Mouse (Mus musculus): ENCODE measurements around the gene Dnajc6. TPM values are rescaled to one million over a fixed set of nuclear protein-coding genes. Genes with fewer than 3 reads are reported as not detected.
A peak's percentile ranks its signal among the peaks of the same experiment; 100 is the strongest.

Gene Dnajc6
- polyA plus RNA-seq, 1 experiment: 0.58 TPM

- TF ChIP-seq POLR2A (IDR thresholded peaks at IDR 0.05; ENCODE audit: low read depth, low read length) (no peak), CTCF (IDR thresholded peaks at IDR 0.05; ENCODE audit: extremely low read depth, insufficient read length, insufficient replicate concordance, low read depth, low read length) (no peak)
- Histone ChIP-seq H3K4me3 (ENCODE audit: low read depth, low read length) (no peak overlapping the region), H3K36me3 (ENCODE audit: control insufficient read depth, insufficient read depth, low read length) (no peaks in the 10 kb centered on the region), H3K27me3 (ENCODE audit: control insufficient read depth, insufficient read depth, low read length) (peaks cover 17% of the 10 kb centered on the region), H3K27ac (ENCODE audit: insufficient read depth, low read depth, low read length) (no peak overlapping the region), H3K4me1 (ENCODE audit: control insufficient read depth, insufficient read depth, insufficient read length, low read length) (0 out of 2 replicates have a peak, but pooled peaks cover 2% of the 10 kb centered on the region)
- 64% methylated on average over 2 of the region's 2 CpGs for whole genome bisulfite sequencing
These were observed 9.5 kb downstream of the Dnajc6 start for GRCm38 (mm10) chr4:101505966-101506365.

- TF ChIP-seq CTCF (IDR thresholded peaks at IDR 0.05; ENCODE audit: extremely low read depth, insufficient read length, insufficient replicate concordance, low read depth, low read length): no peak
- no peak for TF ChIP-seq POLR2A (IDR thresholded peaks at IDR 0.05; ENCODE audit: low read depth, low read length)
- no peaks in the 10 kb centered on the region for H3K36me3 ChIP-seq (ENCODE audit: control insufficient read depth, insufficient read depth, low read length)
- no peak overlapping the region for H3K4me3 ChIP-seq (ENCODE audit: low read depth, low read length)
These were observed 9.9 kb downstream of the Dnajc6 start for GRCm38 (mm10) chr4:101506372-101506771.

DNA sequence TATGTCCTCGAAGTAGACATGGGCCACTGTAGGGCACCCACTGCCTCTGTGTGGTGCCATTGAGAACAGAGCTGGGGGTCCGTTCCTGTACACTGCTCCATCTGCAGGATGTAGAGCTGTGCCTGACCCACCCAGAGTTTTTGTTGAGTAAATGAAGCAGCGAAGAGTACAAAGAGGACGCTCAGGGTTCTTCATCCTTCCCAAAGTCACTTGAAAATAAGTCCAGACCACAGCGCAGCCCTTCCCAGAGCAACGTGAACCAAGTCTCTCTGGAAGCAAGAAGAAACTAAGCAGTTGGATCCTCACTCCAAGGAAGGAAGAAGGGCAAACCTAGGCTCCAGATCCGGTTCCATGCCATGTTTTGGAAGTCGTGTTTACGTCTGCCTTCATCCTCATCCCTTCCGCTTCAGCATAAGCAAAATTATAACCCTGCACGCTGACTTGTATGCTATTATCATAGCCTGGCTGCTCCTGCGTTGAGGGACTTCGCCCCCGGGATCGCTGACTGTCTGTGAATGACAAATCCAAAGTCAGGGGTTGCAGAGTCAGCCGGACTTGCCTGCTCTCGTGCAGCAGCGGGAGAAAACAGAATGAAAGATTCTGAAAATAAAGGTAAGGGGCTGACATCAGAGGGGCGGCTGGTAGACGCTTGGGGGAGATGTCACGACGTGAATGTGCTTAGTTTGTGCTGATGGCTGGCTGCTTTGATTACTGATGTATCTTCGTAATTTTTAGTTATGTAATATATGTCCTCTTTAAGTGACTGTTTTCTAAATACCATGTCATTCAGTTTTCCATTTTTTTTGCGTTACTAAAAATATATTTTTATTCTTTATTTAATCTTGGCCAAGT, 11.3 kb downstream of the Dnajc6 start:
- Histone ChIP-seq H3K36me3 (ENCODE audit: control insufficient read depth, insufficient read depth, low read length) (no peaks in the 10 kb centered on the region), H3K27me3 (ENCODE audit: control insufficient read depth, insufficient read depth, low read length) (peaks cover 17% of the 10 kb centered on the region), H3K4me1 (ENCODE audit: control insufficient read depth, insufficient read depth, insufficient read length, low read length) (0 out of 2 replicates have a peak, but pooled peaks cover 2% of the 10 kb centered on the region), H3K4me3 (ENCODE audit: low read depth, low read length) (peak overlapping the region; percentile 38), H3K27ac (ENCODE audit: insufficient read depth, low read depth, low read length) (no peak overlapping the region)
- no peak for TF ChIP-seq CTCF (IDR thresholded peaks at IDR 0.05; ENCODE audit: extremely low read depth, insufficient read length, insufficient replicate concordance, low read depth, low read length)
- TF ChIP-seq POLR2A (IDR thresholded peaks at IDR 0.05; ENCODE audit: low read depth, low read length): no peak
- WGBS: 11% methylated on average over 24 of the region's 24 CpGs

More at GRCm38 (mm10) chr4:101506372-101506771, 9.9 kb downstream of the Dnajc6 start:
- 0 out of 2 replicates have a peak, but pooled peaks cover 2% of the 10 kb centered on the region for H3K4me1 ChIP-seq (ENCODE audit: control insufficient read depth, insufficient read depth, insufficient read length, low read length)
- no peak overlapping the region for H3K27ac ChIP-seq (ENCODE audit: insufficient read depth, low read depth, low read length)
- peaks cover 17% of the 10 kb centered on the region for H3K27me3 ChIP-seq (ENCODE audit: control insufficient read depth, insufficient read depth, low read length)

GRCm38 (mm10) chr4:101508431-101508830, 12.0 kb downstream of the Dnajc6 start:
- WGBS: 4% methylated on average over 10 of the region's 10 CpGs
- TF ChIP-seq CTCF (IDR thresholded peaks at IDR 0.05; ENCODE audit: extremely low read depth, insufficient read length, insufficient replicate concordance, low read depth, low read length): no peak
- no peak for TF ChIP-seq POLR2A (IDR thresholded peaks at IDR 0.05; ENCODE audit: low read depth, low read length)
- no peak overlapping the region for H3K27ac ChIP-seq (ENCODE audit: insufficient read depth, low read depth, low read length)
- H3K27me3 ChIP-seq (ENCODE audit: control insufficient read depth, insufficient read depth, low read length): peaks cover 17% of the 10 kb centered on the region
- peak overlapping the region; percentile 32 for H3K4me3 ChIP-seq (ENCODE audit: low read depth, low read length)
- no peaks in the 10 kb centered on the region for H3K36me3 ChIP-seq (ENCODE audit: control insufficient read depth, insufficient read depth, low read length)
- 0 out of 2 replicates have a peak, but pooled peaks cover 2% of the 10 kb centered on the region for H3K4me1 ChIP-seq (ENCODE audit: control insufficient read depth, insufficient read depth, insufficient read length, low read length)

- WGBS: 9% methylated on average over 30 of the region's 30 CpGs
- 0 out of 2 replicates have a peak overlapping the region, but pooled peaks have one; percentile 15 for H3K27ac ChIP-seq (ENCODE audit: insufficient read depth, low read depth, low read length)
- TF ChIP-seq CTCF (IDR thresholded peaks at IDR 0.05; ENCODE audit: extremely low read depth, insufficient read length, insufficient replicate concordance, low read depth, low read length) (no peak), POLR2A (IDR thresholded peaks at IDR 0.05; ENCODE audit: low read depth, low read length) (no peak)
These were observed 12.6 kb downstream of the Dnajc6 start for GRCm38 (mm10) chr4:101508851-101509577.

DNA sequence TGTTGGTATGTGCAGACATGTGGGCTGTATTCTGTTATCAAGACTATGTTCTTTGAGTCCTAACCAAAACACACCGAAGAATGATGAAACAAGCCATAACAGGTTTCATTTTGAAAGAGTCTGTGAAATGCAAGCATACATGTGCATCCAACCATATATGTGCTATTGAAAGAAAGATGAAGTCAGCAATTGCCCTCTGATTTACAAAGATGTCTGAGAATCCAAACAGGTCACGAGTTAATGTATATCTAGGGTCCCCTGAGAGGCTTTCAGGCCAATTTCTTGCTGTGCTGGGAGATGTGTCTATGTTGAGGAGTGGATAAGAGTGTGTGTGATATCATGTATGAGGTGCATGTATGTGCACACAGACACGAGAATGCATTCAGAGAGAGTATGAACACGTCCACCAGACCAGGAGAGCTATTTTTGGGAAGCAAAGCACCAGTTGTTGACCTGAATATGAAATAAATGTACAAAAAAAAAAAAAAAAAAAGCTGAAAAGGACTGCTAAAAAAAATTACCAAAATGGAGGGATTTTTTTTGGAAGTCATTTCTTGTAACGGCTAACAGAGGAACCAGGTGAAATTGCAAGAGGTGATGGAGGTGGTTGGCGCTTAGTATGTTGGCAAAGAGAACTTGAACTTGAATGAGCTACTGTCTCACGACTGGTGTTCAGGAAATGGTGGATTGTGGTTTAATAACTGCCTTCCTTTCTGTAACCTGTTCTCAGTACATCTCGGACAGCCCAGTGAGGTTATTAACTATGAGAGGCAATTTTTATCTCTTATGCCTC, 13.9 kb downstream of the Dnajc6 start:
- Histone ChIP-seq H3K4me1 (ENCODE audit: control insufficient read depth, insufficient read depth, insufficient read length, low read length) (0 out of 2 replicates have a peak, but pooled peaks cover 2% of the 10 kb centered on the region), H3K27ac (ENCODE audit: insufficient read depth, low read depth, low read length) (no peak overlapping the region)
- WGBS: 67% methylated on average over 8 of the region's 8 CpGs

More at GRCm38 (mm10) chr4:101508851-101509577, 12.6 kb downstream of the Dnajc6 start:
- Histone ChIP-seq H3K27me3 (ENCODE audit: control insufficient read depth, insufficient read depth, low read length) (peaks cover 17% of the 10 kb centered on the region), H3K4me1 (ENCODE audit: control insufficient read depth, insufficient read depth, insufficient read length, low read length) (0 out of 2 replicates have a peak, but pooled peaks cover 2% of the 10 kb centered on the region), H3K36me3 (ENCODE audit: control insufficient read depth, insufficient read depth, low read length) (no peaks in the 10 kb centered on the region), H3K4me3 (ENCODE audit: low read depth, low read length) (peak overlapping the region; percentile 32)

More for the DNA sequence above, 13.9 kb downstream of the Dnajc6 start:
- TF ChIP-seq POLR2A (IDR thresholded peaks at IDR 0.05; ENCODE audit: low read depth, low read length) (no peak), CTCF (IDR thresholded peaks at IDR 0.05; ENCODE audit: extremely low read depth, insufficient read length, insufficient replicate concordance, low read depth, low read length) (no peak)
- Histone ChIP-seq H3K27me3 (ENCODE audit: control insufficient read depth, insufficient read depth, low read length) (peaks cover 17% of the 10 kb centered on the region), H3K4me3 (ENCODE audit: low read depth, low read length) (no peak overlapping the region), H3K36me3 (ENCODE audit: control insufficient read depth, insufficient read depth, low read length) (no peaks in the 10 kb centered on the region)
